Mouse (Mus musculus): ENCODE measurements around the gene Irf9. TPM values are rescaled to one million over a fixed set of nuclear protein-coding genes. Genes with fewer than 3 reads are reported as not detected.

Gene Irf9
- polyA plus RNA-seq, 1 experiment from 2014 or later = 24.2 TPM

GRCm38 (mm10) chr14:55578668-55579269 is 24.6 kb upstream of the Irf9 start:
- POLR2A ChIA-PET = interaction anchor here (0.6 to 4.5 kb wide), 3 partner anchors 12 to 1088 kb away, joined by 3 to 19 read pairs (median 7); partner anchors contain the start of genes A730061H03Rik, Dcaf11, Psme2 and Rnf31
- no peak for TF ChIP-seq CTCF (IDR thresholded peaks at IDR 0.05)
- in situ Hi-C loops (cut with MboI; ENCODE audit: low pct_unique_long_range_greater_than_20kb) = loop anchor here (25.0 kb wide), 1 partner anchor 691 kb away; the partner anchor contains the start of genes Bcl2l2, Gm20521, Pabpn1 and Ppp1r3e
- ATAC-seq (peak; percentile 26), DNase-seq (ENCODE audit: low read depth, low spot score) (no peak)
- CTCF ChIA-PET = interaction anchor here (1.4 to 1.9 kb wide), 3 partner anchors 12 to 22 kb away, joined by 3 to 11 read pairs (median 8); partner anchors contain the start of gene Psme2
- H3K27me3 ChIP-seq = no peaks in the 10 kb centered on the region

- TF ChIP-seq CTCF (IDR thresholded peaks at IDR 0.05) = no peak
- POLR2A ChIA-PET = interaction anchor here (0.6 to 4.5 kb wide), 3 partner anchors 11 to 1087 kb away, joined by 3 to 19 read pairs (median 7); partner anchors contain the start of genes A730061H03Rik, Dcaf11, Psme2 and Rnf31
- ATAC-seq (no peak), DNase-seq (ENCODE audit: low read depth, low spot score) (no peak)
- no peaks in the 10 kb centered on the region for H3K27me3 ChIP-seq
- in situ Hi-C loops (cut with MboI; ENCODE audit: low pct_unique_long_range_greater_than_20kb) = loop anchor here (25.0 kb wide), 1 partner anchor 693 kb away; the partner anchor contains the start of genes Bcl2l2, Gm20521, Pabpn1 and Ppp1r3e
- CTCF ChIA-PET = no interaction called here
These were observed 23.6 kb upstream of the Irf9 start for GRCm38 (mm10) chr14:55579511-55580496.

GRCm38 (mm10) chr14:55580731-55581130 is 22.6 kb upstream of the Irf9 start:
- CTCF ChIA-PET = no interaction called here
- TF ChIP-seq CTCF (IDR thresholded peaks at IDR 0.05) = no peak
- POLR2A ChIA-PET = no interaction called here
- no peaks in the 10 kb centered on the region for H3K27me3 ChIP-seq
- no peak for ATAC-seq
- no peak for DNase-seq (ENCODE audit: low read depth, low spot score)
- in situ Hi-C loops (cut with MboI; ENCODE audit: low pct_unique_long_range_greater_than_20kb) = loop anchor here (25.0 kb wide), 1 partner anchor 693 kb away; the partner anchor contains the start of genes Bcl2l2, Gm20521, Pabpn1 and Ppp1r3e

- in situ Hi-C loops (cut with MboI; ENCODE audit: low pct_unique_long_range_greater_than_20kb) = loop anchor here (25.0 kb wide), 1 partner anchor 695 kb away; the partner anchor contains the start of genes Bcl2l2, Gm20521, Pabpn1 and Ppp1r3e
- POLR2A ChIA-PET = interaction anchor here (1.8 kb wide), 1 partner anchor 21 kb away, joined by 8 read pairs; the partner anchor contains the start of gene A730061H03Rik
- CTCF ChIA-PET = interaction anchor here (1.2 kb wide), 1 partner anchor 30 kb away, joined by 3 read pairs; no protein-coding TSS in a partner anchor
- DNase-seq (ENCODE audit: low read depth, low spot score) (no peak), ATAC-seq (peak; percentile 49)
- no peaks in the 10 kb centered on the region for H3K27me3 ChIP-seq
- TF ChIP-seq CTCF (IDR thresholded peaks at IDR 0.05) = no peak
These were observed 21.2 kb upstream of the Irf9 start for GRCm38 (mm10) chr14:55581981-55582681.

- in situ Hi-C loops (cut with MboI; ENCODE audit: low pct_unique_long_range_greater_than_20kb) = loop anchor here (25.0 kb wide), 1 partner anchor 697 kb away; the partner anchor contains the start of genes Bcl2l2, Gm20521, Pabpn1 and Ppp1r3e
- no peak for DNase-seq (ENCODE audit: low read depth, low spot score)
- ChIA-PET CTCF (interaction anchor here (1.1 to 1.5 kb wide), 2 partner anchors 18 to 27 kb away, joined by 3 to 4 read pairs; no protein-coding TSS in a partner anchor), POLR2A (no interaction called here)
- H3K27me3 ChIP-seq = no peaks in the 10 kb centered on the region
- no peak for TF ChIP-seq CTCF (IDR thresholded peaks at IDR 0.05)
- no peak for ATAC-seq
These were observed 19.1 kb upstream of the Irf9 start for GRCm38 (mm10) chr14:55584303-55584701.

- H3K27me3 ChIP-seq = no peaks in the 10 kb centered on the region
- CTCF ChIA-PET = interaction anchor here (1.1 to 1.5 kb wide), 3 partner anchors 17 to 28 kb away, joined by 3 to 4 read pairs (median 3); no protein-coding TSS in a partner anchor
- TF ChIP-seq CTCF (IDR thresholded peaks at IDR 0.05) = no peak
- ATAC-seq (peak; percentile 25), DNase-seq (ENCODE audit: low read depth, low spot score) (no peak)
- POLR2A ChIA-PET = no interaction called here
- in situ Hi-C loops (cut with MboI; ENCODE audit: low pct_unique_long_range_greater_than_20kb) = loop anchor here (25.0 kb wide), 1 partner anchor 698 kb away; the partner anchor contains the start of genes Bcl2l2, Gm20521, Pabpn1 and Ppp1r3e
These were observed 18.4 kb upstream of the Irf9 start, which contains the start of gene Emc9 for GRCm38 (mm10) chr14:55584702-55585565. Gene Emc9, minus strand, starts transcription at chr14:55585302.

- CTCF ChIA-PET = interaction anchor here (1.1 to 1.5 kb wide), 2 partner anchors 19 to 28 kb away, joined by 3 to 4 read pairs; no protein-coding TSS in a partner anchor
- in situ Hi-C loops (cut with MboI; ENCODE audit: low pct_unique_long_range_greater_than_20kb) = loop anchor here (25.0 kb wide), 1 partner anchor 698 kb away; the partner anchor contains the start of genes Bcl2l2, Gm20521, Pabpn1 and Ppp1r3e
- ATAC-seq (no peak), DNase-seq (ENCODE audit: low read depth, low spot score) (no peak)
- no peaks in the 10 kb centered on the region for H3K27me3 ChIP-seq
- TF ChIP-seq CTCF (IDR thresholded peaks at IDR 0.05) = no peak
- POLR2A ChIA-PET = no interaction called here
These were observed 17.8 kb upstream of the Irf9 start for GRCm38 (mm10) chr14:55585566-55585960.

- in situ Hi-C loops (cut with MboI; ENCODE audit: low pct_unique_long_range_greater_than_20kb) = loop anchor here (25.0 kb wide), 1 partner anchor 699 kb away; the partner anchor contains the start of genes Bcl2l2, Gm20521, Pabpn1 and Ppp1r3e
- POLR2A ChIA-PET = no interaction called here
These were observed 17.2 kb upstream of the Irf9 start for GRCm38 (mm10) chr14:55586149-55586548.

More at GRCm38 (mm10) chr14:55586149-55586548, 17.2 kb upstream of the Irf9 start:
- no peaks in the 10 kb centered on the region for H3K27me3 ChIP-seq
- no peak for ATAC-seq
- no peak for DNase-seq (ENCODE audit: low read depth, low spot score)
- TF ChIP-seq CTCF (IDR thresholded peaks at IDR 0.05) = no peak
- CTCF ChIA-PET = interaction anchor here (0.7 kb wide), 1 partner anchor 14 kb away, joined by 3 read pairs; no protein-coding TSS in a partner anchor

Measured in Patski (cell line).